ENCODE assay signal across 27 mouse cellular contexts in genomic region chr2:122746461-122746860, GRCm38 (mm10). TPM values are rescaled to one million over a fixed set of nuclear protein-coding genes. Genes with fewer than 3 reads are reported as not detected.
A peak's percentile ranks its signal among the peaks of the same experiment; 100 is the strongest.
DNase-seq lines count a peak whose midpoint lies in the region; ATAC-seq and TF ChIP-seq lines count a peak whose summit lies in the region.
"Had no signal": no experiment of that assay in that cellular context is flagged by ENCODE, and none has a peak within 500 bp of the region (broad histone marks: within the 10 kb centered on the region; RNA-seq: fewer than 3 reads in every experiment).

No protein-coding gene starts in this region.

- no peaks in the 10 kb centered on the region for H3K9me3 ChIP-seq in heart, embryonic 10.5 days
- H3K9me3 ChIP-seq in stomach, embryonic 16.5 days (replicated peaks; ENCODE audit: control insufficient read depth, low read length) = no peaks in the 10 kb centered on the region
- H3K9me3 ChIP-seq in stomach, postnatal 0 days (ENCODE audit: control insufficient read depth, low read length) = no peaks in the 10 kb centered on the region
- H3K9me3 ChIP-seq: embryonic facial prominence, embryonic 12.5 days; hindbrain, embryonic 15.5 days; kidney, embryonic 15.5 days; limb, embryonic 12.5 days; liver, embryonic 15.5 days; midbrain, embryonic 13.5 days; neural tube, embryonic 13.5 days had no signal

- peak; percentile 26 for DNase-seq in gastrocnemius, adult 2 months
- DNase-seq in gastrocnemius, postnatal 25 days = no peak
- peak; percentile 11 to 35 for DNase-seq in heart, adult 9 months (ENCODE audit: low spot score in 2 of 2)
- DNase-seq in heart, embryonic 10.5 days (ENCODE audit: low spot score) = no peak
- peak; percentile 7 for DNase-seq in kidney, postnatal 14 days
- DNase-seq in kidney, adult 9 months = no peak
- no peak for DNase-seq in stomach, postnatal 0 days (ENCODE audit: low spot score)
- DNase-seq: adrenal gland, adult 8-10 months; cerebellum, adult 11 months; cerebellum, adult 9-10 months; embryo, embryonic 11 days; gastrocnemius, postnatal 36 days; right cerebral cortex, postnatal 4 days had no signal

- TF ChIP-seq CTCF in gastrocnemius, adult 2 months (IDR thresholded peaks at IDR 0.05) = no peak
- TF ChIP-seq CTCF in stomach, postnatal 0 days (IDR thresholded peaks at IDR 0.05; ENCODE audit: low read depth) = no peak

- peak overlapping the region; percentile 53 for H3K4me3 ChIP-seq in gastrocnemius, adult 2 months
- no peak overlapping the region for H3K4me3 ChIP-seq in heart, embryonic 10.5 days
- no peak overlapping the region for H3K4me3 ChIP-seq in stomach, embryonic 16.5 days (replicated peaks; ENCODE audit: low read length)
- no peak overlapping the region for H3K4me3 ChIP-seq in stomach, postnatal 0 days (ENCODE audit: low read depth, low read length)
- H3K4me3 ChIP-seq: embryonic facial prominence, embryonic 12.5 days; hindbrain, embryonic 15.5 days; kidney, embryonic 15.5 days; layer of hippocampus, adult 2 months; left cerebral cortex, adult 2 months; limb, embryonic 12.5 days; liver, embryonic 15.5 days; midbrain, embryonic 13.5 days; neural tube, embryonic 13.5 days had no signal

- WGBS in heart, embryonic 10.5 days = 88% methylated on average over 9 of the region's 9 CpGs
- WGBS in stomach, embryonic 16.5 days = 86% methylated on average over 9 of the region's 9 CpGs
- WGBS in stomach, postnatal 0 days = 70% methylated on average over 9 of the region's 9 CpGs

- H3K4me1 ChIP-seq in heart, embryonic 10.5 days = no peaks in the 10 kb centered on the region
- H3K4me1 ChIP-seq in stomach, embryonic 16.5 days (ENCODE audit: control insufficient read depth, insufficient read depth, low read length) = no peaks in the 10 kb centered on the region
- H3K4me1 ChIP-seq in stomach, postnatal 0 days (replicated peaks; ENCODE audit: control insufficient read depth, insufficient read depth) = no peaks in the 10 kb centered on the region
- H3K4me1 ChIP-seq: embryonic facial prominence, embryonic 12.5 days; hindbrain, embryonic 15.5 days; kidney, embryonic 15.5 days; limb, embryonic 12.5 days; liver, embryonic 15.5 days; midbrain, embryonic 13.5 days; neural tube, embryonic 13.5 days had no signal

- H3K9ac ChIP-seq in stomach, embryonic 16.5 days (ENCODE audit: low read length) = no peak overlapping the region
- no peak overlapping the region for H3K9ac ChIP-seq in stomach, postnatal 0 days (ENCODE audit: low read length)
- H3K9ac ChIP-seq: embryonic facial prominence, embryonic 12.5 days; hindbrain, embryonic 15.5 days; kidney, embryonic 15.5 days; limb, embryonic 12.5 days; liver, embryonic 15.5 days; midbrain, embryonic 13.5 days; neural tube, embryonic 13.5 days had no signal

- TF ChIP-seq EP300 in stomach, postnatal 0 days (optimal IDR thresholded peaks at IDR 0.05) = no peak

- no peak for ATAC-seq in stomach, embryonic 16.5 days (ENCODE audit: insufficient read depth, low FRiP score)
- no peak for ATAC-seq in stomach, postnatal 0 days (ENCODE audit: low FRiP score, low TSS enrichment)
- ATAC-seq: forebrain, embryonic 14.5 days; inflammation-experienced regulatory T-cells, adult 6 months; midbrain, embryonic 13.5 days had no signal

- H3K4me2 ChIP-seq in stomach, embryonic 16.5 days (ENCODE audit: low read depth, low read length) = 0 out of 2 replicates have a peak overlapping the region, but pooled peaks have one; percentile 3
- H3K4me2 ChIP-seq in stomach, postnatal 0 days (replicated peaks; ENCODE audit: low read depth) = no peak overlapping the region
- H3K4me2 ChIP-seq: embryonic facial prominence, embryonic 12.5 days; hindbrain, embryonic 15.5 days; kidney, embryonic 15.5 days; limb, embryonic 12.5 days; liver, embryonic 15.5 days; midbrain, embryonic 13.5 days; neural tube, embryonic 13.5 days had no signal

- H3K27ac ChIP-seq in gastrocnemius, adult 2 months = peak overlapping the region; percentile 76
- H3K27ac ChIP-seq in heart, embryonic 10.5 days = no peak overlapping the region
- H3K27ac ChIP-seq in stomach, embryonic 16.5 days (ENCODE audit: low read length) = peak overlapping the region; percentile 55
- no peak overlapping the region for H3K27ac ChIP-seq in stomach, postnatal 0 days (replicated peaks)
- H3K27ac ChIP-seq: embryonic facial prominence, embryonic 12.5 days; hindbrain, embryonic 15.5 days; kidney, embryonic 15.5 days; layer of hippocampus, adult 2 months; left cerebral cortex, adult 2 months; limb, embryonic 12.5 days; liver, embryonic 15.5 days; macrophage; midbrain, embryonic 13.5 days; neural tube, embryonic 13.5 days had no signal

- intact Hi-C loops in gastrocnemius, adult 2 months (cut with DNase I) = no loop called here

- no peaks in the 10 kb centered on the region for H3K27me3 ChIP-seq in heart, embryonic 10.5 days (ENCODE audit: insufficient read depth, poor library complexity, severe bottlenecking)
- H3K27me3 ChIP-seq in stomach, embryonic 16.5 days (ENCODE audit: control insufficient read depth, insufficient read depth, low read length) = no peaks in the 10 kb centered on the region
- no peaks in the 10 kb centered on the region for H3K27me3 ChIP-seq in stomach, postnatal 0 days (ENCODE audit: control insufficient read depth, insufficient read depth, low read length)
- H3K27me3 ChIP-seq: CH12.LX; embryonic facial prominence, embryonic 12.5 days; hindbrain, embryonic 15.5 days; kidney, embryonic 15.5 days; limb, embryonic 12.5 days; liver, embryonic 15.5 days; midbrain, embryonic 13.5 days; neural tube, embryonic 13.5 days had no signal

- H3K36me3 ChIP-seq in heart, embryonic 10.5 days = peaks cover 42% of the 10 kb centered on the region
- no peaks in the 10 kb centered on the region for H3K36me3 ChIP-seq in stomach, embryonic 16.5 days (ENCODE audit: control insufficient read depth, insufficient read depth, low read length)
- H3K36me3 ChIP-seq in stomach, postnatal 0 days (ENCODE audit: control insufficient read depth, insufficient read depth, low read length) = peaks cover 3% of the 10 kb centered on the region

RNA-seq across cellular contexts. Expression of gene Bloc1s6, which starts 8.2 kb away (rescaled TPM):
- 10 to 100 TPM; 14.5 to 20.6 TPM for total RNA-seq in gastrocnemius, adult 2 months (2021)
- 10 to 100 TPM; 14.7 to 17.2 TPM for total RNA-seq in gastrocnemius, postnatal 25 days (2021)
- polyA plus RNA-seq in heart, embryonic 10.5 days (2016; fragmentation: Nextera tagmentation; extraction: Ambion mirVana) = 41.2 and 48.6 TPM in 2 replicates
- polyA plus RNA-seq in stomach, embryonic 16.5 days (2015; fragmentation: Nextera tagmentation; extraction: Ambion mirVana) = 49.9 and 52.4 TPM in 2 replicates
- 30.4 and 32.7 TPM in 2 replicates for polyA plus RNA-seq in stomach, postnatal 0 days (2015; fragmentation: Nextera tagmentation; extraction: Ambion mirVana)

RNA-seq across cellular contexts. Expression of gene Sqor, which starts 18.6 kb away (rescaled TPM):
- total RNA-seq in gastrocnemius, adult 2 months (2021) = 10 to 100 TPM; 30.5 to 30.9 TPM
- total RNA-seq in gastrocnemius, postnatal 25 days (2021) = 10 to 100 TPM; 15.3 to 26.4 TPM
- 2.3 and 2.5 TPM in 2 replicates for polyA plus RNA-seq in heart, embryonic 10.5 days (2016; fragmentation: Nextera tagmentation; extraction: Ambion mirVana)
- polyA plus RNA-seq in stomach, embryonic 16.5 days (2015; fragmentation: Nextera tagmentation; extraction: Ambion mirVana) = 37.7 and 41.8 TPM in 2 replicates
- 79.2 and 90.4 TPM in 2 replicates for polyA plus RNA-seq in stomach, postnatal 0 days (2015; fragmentation: Nextera tagmentation; extraction: Ambion mirVana)

RNA-seq across cellular contexts. Expression of gene Slc30a4, which starts 44.0 kb away (rescaled TPM):
- 10 to 100 TPM; 14.4 to 14.8 TPM for total RNA-seq in gastrocnemius, adult 2 months (2021)
- total RNA-seq in gastrocnemius, postnatal 25 days (2021) = 10 to 100 TPM; 12.0 to 13.3 TPM
- 5.4 and 5.9 TPM in 2 replicates for polyA plus RNA-seq in heart, embryonic 10.5 days (2016; fragmentation: Nextera tagmentation; extraction: Ambion mirVana)
- polyA plus RNA-seq in stomach, embryonic 16.5 days (2015; fragmentation: Nextera tagmentation; extraction: Ambion mirVana) = 9.1 and 9.5 TPM in 2 replicates
- 9.5 TPM in 2 replicates for polyA plus RNA-seq in stomach, postnatal 0 days (2015; fragmentation: Nextera tagmentation; extraction: Ambion mirVana)

Comparison
In these comparisons a context has a peak if more than half of its experiments do, and no peak if none do; other contexts are left out.
1. DNase-seq: peak in gastrocnemius, adult 2 months (single experiment), heart, adult 9 months (2 of 2) and kidney, postnatal 14 days (single experiment); none in gastrocnemius, postnatal 25 days (single experiment), heart, embryonic 10.5 days (single experiment), kidney, adult 9 months (single experiment) and stomach, postnatal 0 days (single experiment).
2. H3K27ac ChIP-seq: peak in gastrocnemius, adult 2 months (single experiment) and stomach, embryonic 16.5 days (single experiment); none in heart, embryonic 10.5 days (single experiment) and stomach, postnatal 0 days (single experiment).
3. RNA of gene Sqor, which starts 18.6 kb away (polyA plus RNA-seq): 79.2 to 90.4 TPM in stomach, postnatal 0 days and 37.7 to 41.8 TPM in stomach, embryonic 16.5 days; 2.3 to 2.5 TPM in heart, embryonic 10.5 days; every median in the first group is over 10 times any median in the second.